ENCODE assay signal across 8 mouse cellular contexts in the genomic region with DNA sequence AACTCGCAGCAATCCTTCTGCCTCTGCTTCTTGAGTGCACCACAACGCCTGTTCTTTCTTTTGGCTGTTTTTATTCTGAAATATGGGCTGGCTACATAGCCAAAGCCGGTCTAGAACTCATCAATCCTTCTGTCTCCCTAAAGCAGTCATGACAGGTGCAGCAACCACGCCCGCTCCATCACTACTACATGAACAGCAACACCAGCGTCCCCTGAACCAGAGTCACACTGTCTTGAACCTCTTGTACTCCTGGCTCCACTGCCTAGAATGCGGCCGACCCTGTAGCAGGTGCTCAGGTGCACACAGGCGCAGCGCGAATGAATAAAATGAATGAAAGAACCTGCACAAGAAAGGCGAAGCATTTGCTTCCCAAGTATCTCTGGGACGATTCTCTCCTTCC. TPM values are rescaled to one million over a fixed set of nuclear protein-coding genes. Genes with fewer than 3 reads are reported as not detected.
DNase-seq lines count a peak whose midpoint lies in the region; ATAC-seq lines count a peak whose summit lies in the region.

No protein-coding gene starts in this region.

- H3K27ac ChIP-seq in limb, embryonic 11.5 days (replicated peaks; ENCODE audit: low read depth, low read length) = no peak overlapping the region
- peak overlapping the region; percentile 85; the same call in 1 of the 2 replicates for H3K27ac ChIP-seq in stomach, embryonic 14.5 days (ENCODE audit: low read length)

- H3K36me3 ChIP-seq in megakaryocyte, embryonic 14.5 days (replicated peaks; ENCODE audit: low read length) = peaks cover 54% of the 10 kb centered on the region
- peaks cover 6% of the 10 kb centered on the region for H3K36me3 ChIP-seq in limb, embryonic 11.5 days (ENCODE audit: control insufficient read depth, insufficient read depth, low read length)
- peaks cover 30% of the 10 kb centered on the region for H3K36me3 ChIP-seq in stomach, embryonic 14.5 days (ENCODE audit: control insufficient read depth, insufficient read depth, low read length)

- peaks cover 70% of the 10 kb centered on the region for H3K4me1 ChIP-seq in megakaryocyte, embryonic 14.5 days
- peaks cover 7% of the 10 kb centered on the region; the same call in 1 of the 2 replicates for H3K4me1 ChIP-seq in limb, embryonic 11.5 days (ENCODE audit: control insufficient read depth, insufficient read depth, low read length)
- peaks cover 15% of the 10 kb centered on the region for H3K4me1 ChIP-seq in stomach, embryonic 14.5 days (ENCODE audit: control insufficient read depth, insufficient read depth, low read length)

- peak overlapping the region; percentile 90 for H3K4me2 ChIP-seq in limb, embryonic 11.5 days (ENCODE audit: low read depth, severe bottlenecking)
- H3K4me2 ChIP-seq in stomach, embryonic 14.5 days (replicated peaks; ENCODE audit: low read depth, low read length) = peak overlapping the region; percentile 96

- H3K9me3 ChIP-seq in megakaryocyte, embryonic 14.5 days = no peaks in the 10 kb centered on the region
- no peaks in the 10 kb centered on the region for H3K9me3 ChIP-seq in limb, embryonic 11.5 days (ENCODE audit: control insufficient read depth, low read length)
- H3K9me3 ChIP-seq in stomach, embryonic 14.5 days (ENCODE audit: control insufficient read depth, low read depth, low read length) = no peaks in the 10 kb centered on the region

- no peaks in the 10 kb centered on the region for H3K27me3 ChIP-seq in megakaryocyte, embryonic 14.5 days (replicated peaks)
- H3K27me3 ChIP-seq in limb, embryonic 11.5 days (ENCODE audit: control insufficient read depth, insufficient read depth, low read length) = no peaks in the 10 kb centered on the region
- no peaks in the 10 kb centered on the region for H3K27me3 ChIP-seq in stomach, embryonic 14.5 days (ENCODE audit: control insufficient read depth, insufficient read depth, low read length)

- H3K9ac ChIP-seq in limb, embryonic 11.5 days (ENCODE audit: low read length) = peak overlapping the region; percentile 67
- peak overlapping the region; percentile 52 for H3K9ac ChIP-seq in stomach, embryonic 14.5 days (replicated peaks; ENCODE audit: low read depth, low read length)

- ATAC-seq in megakaryocyte, adult 5-6 weeks (ENCODE audit: poor library complexity, severe bottlenecking) = no peak
- ATAC-seq in limb, embryonic 11.5 days (ENCODE audit: insufficient number of reproducible peaks, low FRiP score, low TSS enrichment, low read depth) = no peak
- ATAC-seq in stomach, embryonic 14.5 days (ENCODE audit: insufficient number of reproducible peaks, insufficient read depth, low FRiP score, low read depth) = no peak

- peak; percentile 29 for DNase-seq in cerebellum, adult 11 months
- no peak for DNase-seq in cerebellum, postnatal 25 days
- no peak for DNase-seq in limb, embryonic 11.5 days (ENCODE audit: low spot score)
- DNase-seq in urinary bladder, postnatal 36 days (ENCODE audit: low spot score in 2 of 2) = no peak
- DNase-seq in adrenal gland, adult (ENCODE audit: inconsistent age in 2 of 2, low spot score in 1 of 2) = no peak

- H3K4me3 ChIP-seq in megakaryocyte, embryonic 14.5 days (replicated peaks) = peak overlapping the region; percentile 99
- H3K4me3 ChIP-seq in limb, embryonic 11.5 days (ENCODE audit: low read depth, low read length) = peak overlapping the region; percentile 65
- peak overlapping the region; percentile 62 for H3K4me3 ChIP-seq in stomach, embryonic 14.5 days (ENCODE audit: low read depth, low read length)

- 11% methylated on average over 13 of the region's 13 CpGs for WGBS in limb, embryonic 11.5 days
- 5% methylated on average over 13 of the region's 13 CpGs for WGBS in stomach, embryonic 14.5 days

RNA-seq across cellular contexts. Expression of a gene that starts 0.4 kb away (rescaled TPM):
- polyA plus RNA-seq in megakaryocyte, embryonic 14.5 days (2012; ENCODE audit: insufficient read depth, low replicate concordance) = 29.7 and 31.6 TPM in 2 replicates
- 24.1 and 27.9 TPM in 2 replicates for total RNA-seq in megakaryocyte, adult 5-6 weeks (2015)
- total RNA-seq in megakaryocyte, adult 5-6 weeks (2017) = 19.5 and 23.1 TPM in 2 replicates
- 34.3 and 41.0 TPM in 2 replicates for polyA plus RNA-seq in limb, embryonic 11.5 days (2014; fragmentation: Nextera tagmentation; extraction: Ambion mirVana)
- 30.7 and 34.6 TPM in 2 replicates for polyA plus RNA-seq in stomach, embryonic 14.5 days (2014; fragmentation: Nextera tagmentation; extraction: Ambion mirVana)

RNA-seq across cellular contexts. Expression of a gene that starts 0.7 kb away (rescaled TPM):
- polyA plus RNA-seq in megakaryocyte, embryonic 14.5 days (2012; ENCODE audit: insufficient read depth, low replicate concordance) = 22.2 and 27.8 TPM in 2 replicates
- 4.4 and 4.5 TPM in 2 replicates for total RNA-seq in megakaryocyte, adult 5-6 weeks (2015)
- total RNA-seq in megakaryocyte, adult 5-6 weeks (2017) = 2.6 and 5.6 TPM in 2 replicates
- 19.8 and 20.1 TPM in 2 replicates for polyA plus RNA-seq in limb, embryonic 11.5 days (2014; fragmentation: Nextera tagmentation; extraction: Ambion mirVana)
- polyA plus RNA-seq in stomach, embryonic 14.5 days (2014; fragmentation: Nextera tagmentation; extraction: Ambion mirVana) = 23.2 and 27.0 TPM in 2 replicates

RNA-seq across cellular contexts. Expression of a gene that starts 21.5 kb away (rescaled TPM):
- polyA plus RNA-seq in megakaryocyte, embryonic 14.5 days (2012; ENCODE audit: insufficient read depth, low replicate concordance) = 5.0 and 5.5 TPM in 2 replicates
- 0.75 and 1.4 TPM in 2 replicates for total RNA-seq in megakaryocyte, adult 5-6 weeks (2015)
- 0.29 and 0.45 TPM in 2 replicates for total RNA-seq in megakaryocyte, adult 5-6 weeks (2017)
- polyA plus RNA-seq in limb, embryonic 11.5 days (2014; fragmentation: Nextera tagmentation; extraction: Ambion mirVana) = 2.1 and 2.4 TPM in 2 replicates
- 3.9 and 4.2 TPM in 2 replicates for polyA plus RNA-seq in stomach, embryonic 14.5 days (2014; fragmentation: Nextera tagmentation; extraction: Ambion mirVana)

RNA-seq across cellular contexts. Expression of a gene that starts 49.0 kb away (rescaled TPM):
- polyA plus RNA-seq in megakaryocyte, embryonic 14.5 days (2012; ENCODE audit: insufficient read depth, low replicate concordance) = 192 and 246 TPM in 2 replicates
- 1.6 and 3.5 TPM in 2 replicates for total RNA-seq in megakaryocyte, adult 5-6 weeks (2015)
- total RNA-seq in megakaryocyte, adult 5-6 weeks (2017) = 2.9 and 8.0 TPM in 2 replicates
- 75.2 and 78.6 TPM in 2 replicates for polyA plus RNA-seq in limb, embryonic 11.5 days (2014; fragmentation: Nextera tagmentation; extraction: Ambion mirVana)
- polyA plus RNA-seq in stomach, embryonic 14.5 days (2014; fragmentation: Nextera tagmentation; extraction: Ambion mirVana) = 30.8 and 33.7 TPM in 2 replicates
